Mouse (Mus musculus): ENCODE measurements around the gene Aldh3b1. TPM values are rescaled to one million over a fixed set of nuclear protein-coding genes. Genes with fewer than 3 reads are reported as not detected.

Aldh3b1 gene
- polyA plus RNA-seq, 1 experiment from 2014 or later, result 1.8 TPM

DNA sequence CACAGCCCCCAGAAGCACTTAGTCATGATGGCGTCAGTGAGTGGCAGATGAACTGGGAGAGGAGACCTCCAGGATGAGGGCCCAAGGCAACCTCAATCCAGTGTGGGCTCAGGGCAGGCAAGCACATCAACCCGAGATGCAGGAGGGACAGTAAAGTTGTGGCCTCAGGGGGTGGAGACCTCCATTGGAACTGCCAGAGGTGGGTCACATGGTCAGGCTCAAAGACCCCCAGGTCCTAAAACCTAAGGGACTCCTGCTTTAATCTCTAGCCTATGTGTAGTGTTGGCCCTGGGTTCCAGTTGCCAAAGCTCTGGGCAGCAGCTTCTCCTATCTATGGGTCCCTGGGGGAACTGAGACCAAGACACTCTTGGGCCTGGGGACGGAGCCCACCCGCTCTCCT is 829 bp downstream of the Aldh3b1 start:
- DNase-seq (ENCODE audit: low spot score) (no peak), ATAC-seq (ENCODE audit: low FRiP score, low TSS enrichment) (no peak)
- H3K4me1 ChIP-seq (replicated peaks; ENCODE audit: control insufficient read depth, insufficient read depth), result peaks cover 6% of the 10 kb centered on the region
- no peak overlapping the region for H3K9ac ChIP-seq (ENCODE audit: low read length)
- H3K36me3 ChIP-seq (ENCODE audit: control insufficient read depth, insufficient read depth, low read length), result no peaks in the 10 kb centered on the region
- peak overlapping the region; percentile 78; the same call in 1 of the 2 replicates for H3K27ac ChIP-seq (replicated peaks)
- no peak overlapping the region for H3K4me3 ChIP-seq (ENCODE audit: low read depth, low read length)
- H3K9me3 ChIP-seq (ENCODE audit: control insufficient read depth, low read length), result no peaks in the 10 kb centered on the region
- TF ChIP-seq EP300 (optimal IDR thresholded peaks at IDR 0.05) (no peak), CTCF (IDR thresholded peaks at IDR 0.05; ENCODE audit: low read depth) (no peak)
- H3K4me2 ChIP-seq (replicated peaks; ENCODE audit: low read depth), result no peak overlapping the region
- 74% methylated on average over 4 of the region's 4 CpGs for WGBS
- no peaks in the 10 kb centered on the region for H3K27me3 ChIP-seq (ENCODE audit: control insufficient read depth, insufficient read depth, low read length)

DNA sequence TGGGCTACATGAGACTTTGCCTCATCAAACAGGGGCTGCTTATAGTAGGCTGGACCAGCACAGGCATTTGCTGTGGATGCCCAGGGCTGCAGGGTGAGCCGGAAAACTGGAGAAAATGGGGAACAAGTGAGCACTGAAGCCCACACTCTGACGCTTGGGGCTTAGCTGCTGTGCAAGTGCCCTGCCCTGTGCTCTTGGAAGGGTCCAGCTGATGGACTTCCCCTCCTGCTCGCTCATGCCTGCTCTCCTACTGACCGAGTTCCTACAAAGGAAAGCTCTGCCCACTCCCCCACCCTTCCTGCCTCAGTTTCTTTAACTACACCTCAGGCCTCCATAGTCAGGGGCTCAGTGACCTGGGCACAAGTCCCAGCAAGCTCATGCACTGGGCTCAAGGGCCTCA is 1.6 kb downstream of the Aldh3b1 start:
- DNase-seq (ENCODE audit: low spot score) (no peak), ATAC-seq (ENCODE audit: low FRiP score, low TSS enrichment) (no peak)
- WGBS, result 88% methylated on average over 4 of the region's 4 CpGs
- H3K27me3 ChIP-seq (ENCODE audit: control insufficient read depth, insufficient read depth, low read length), result no peaks in the 10 kb centered on the region
- no peak overlapping the region for H3K4me2 ChIP-seq (replicated peaks; ENCODE audit: low read depth)
- no peak overlapping the region for H3K9ac ChIP-seq (ENCODE audit: low read length)
- H3K27ac ChIP-seq (replicated peaks), result no peak overlapping the region
- no peaks in the 10 kb centered on the region for H3K9me3 ChIP-seq (ENCODE audit: control insufficient read depth, low read length)
- no peak overlapping the region for H3K4me3 ChIP-seq (ENCODE audit: low read depth, low read length)
- H3K36me3 ChIP-seq (ENCODE audit: control insufficient read depth, insufficient read depth, low read length), result no peaks in the 10 kb centered on the region
- no peak for TF ChIP-seq CTCF (IDR thresholded peaks at IDR 0.05; ENCODE audit: low read depth)
- TF ChIP-seq EP300 (optimal IDR thresholded peaks at IDR 0.05), result no peak
- H3K4me1 ChIP-seq (replicated peaks; ENCODE audit: control insufficient read depth, insufficient read depth), result peaks cover 6% of the 10 kb centered on the region

- no peak overlapping the region for H3K9ac ChIP-seq (ENCODE audit: low read length)
- H3K9me3 ChIP-seq (ENCODE audit: control insufficient read depth, low read length), result no peaks in the 10 kb centered on the region
- no peaks in the 10 kb centered on the region for H3K27me3 ChIP-seq (ENCODE audit: control insufficient read depth, insufficient read depth, low read length)
- H3K36me3 ChIP-seq (ENCODE audit: control insufficient read depth, insufficient read depth, low read length), result no peaks in the 10 kb centered on the region
- no peak overlapping the region for H3K27ac ChIP-seq (replicated peaks)
- 61% methylated on average over 6 of the region's 6 CpGs for WGBS
- ATAC-seq (ENCODE audit: low FRiP score, low TSS enrichment) (no peak), DNase-seq (ENCODE audit: low spot score) (no peak)
- H3K4me2 ChIP-seq (replicated peaks; ENCODE audit: low read depth), result no peak overlapping the region
- TF ChIP-seq EP300 (optimal IDR thresholded peaks at IDR 0.05), result no peak
- TF ChIP-seq CTCF (IDR thresholded peaks at IDR 0.05; ENCODE audit: low read depth), result no peak
- no peak overlapping the region for H3K4me3 ChIP-seq (ENCODE audit: low read depth, low read length)
- H3K4me1 ChIP-seq (replicated peaks; ENCODE audit: control insufficient read depth, insufficient read depth), result peaks cover 6% of the 10 kb centered on the region
These were observed 2.9 kb downstream of the Aldh3b1 start for GRCm38 (mm10) chr19:3926685-3927084.

GRCm38 (mm10) chr19:3926279-3926678 is 3.3 kb downstream of the Aldh3b1 start:
- no peak for ATAC-seq (ENCODE audit: low FRiP score, low TSS enrichment)
- Histone ChIP-seq H3K36me3 (ENCODE audit: control insufficient read depth, insufficient read depth, low read length) (no peaks in the 10 kb centered on the region), H3K4me3 (ENCODE audit: low read depth, low read length) (no peak overlapping the region), H3K27ac (replicated peaks) (no peak overlapping the region), H3K4me1 (replicated peaks; ENCODE audit: control insufficient read depth, insufficient read depth) (peaks cover 6% of the 10 kb centered on the region), H3K4me2 (replicated peaks; ENCODE audit: low read depth) (no peak overlapping the region), H3K9ac (ENCODE audit: low read length) (no peak overlapping the region), H3K27me3 (ENCODE audit: control insufficient read depth, insufficient read depth, low read length) (no peaks in the 10 kb centered on the region), H3K9me3 (ENCODE audit: control insufficient read depth, low read length) (no peaks in the 10 kb centered on the region)
- DNase-seq (ENCODE audit: low spot score), result peak; percentile 36
- peak; percentile 42; the same call in 1 of the 2 replicates for TF ChIP-seq CTCF (IDR thresholded peaks at IDR 0.05; ENCODE audit: low read depth)
- TF ChIP-seq EP300 (optimal IDR thresholded peaks at IDR 0.05), result no peak
- 57% methylated on average over 3 of the region's 3 CpGs for WGBS

DNA sequence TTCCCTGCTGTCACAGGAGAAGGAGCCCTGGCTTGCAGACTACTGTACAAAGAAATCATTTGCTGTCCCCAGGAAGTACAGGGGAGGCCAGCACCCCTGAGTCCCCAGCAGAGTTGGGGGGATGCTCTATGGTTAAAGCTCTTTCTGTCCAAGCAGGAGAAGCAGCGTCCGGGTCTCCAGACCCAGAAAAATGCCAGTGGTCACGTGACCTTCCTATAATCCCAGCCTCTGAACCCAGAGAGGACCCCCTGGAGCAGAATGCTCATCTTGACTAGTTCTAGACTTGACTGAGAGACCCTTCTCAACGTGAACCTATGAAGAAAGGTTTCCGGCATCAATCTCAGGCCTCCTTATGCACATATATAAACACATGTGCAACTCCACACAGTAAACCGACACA is 3.7 kb downstream of the Aldh3b1 start:
- TF ChIP-seq CTCF (IDR thresholded peaks at IDR 0.05; ENCODE audit: low read depth) (no peak), EP300 (optimal IDR thresholded peaks at IDR 0.05) (no peak)
- DNase-seq (ENCODE audit: low spot score) (no peak), ATAC-seq (ENCODE audit: low FRiP score, low TSS enrichment) (no peak)
- peaks cover 6% of the 10 kb centered on the region for H3K4me1 ChIP-seq (replicated peaks; ENCODE audit: control insufficient read depth, insufficient read depth)
- H3K27ac ChIP-seq (replicated peaks), result no peak overlapping the region
- no peaks in the 10 kb centered on the region for H3K36me3 ChIP-seq (ENCODE audit: control insufficient read depth, insufficient read depth, low read length)
- no peak overlapping the region for H3K4me2 ChIP-seq (replicated peaks; ENCODE audit: low read depth)
- H3K9me3 ChIP-seq (ENCODE audit: control insufficient read depth, low read length), result no peaks in the 10 kb centered on the region
- H3K9ac ChIP-seq (ENCODE audit: low read length), result no peak overlapping the region
- H3K27me3 ChIP-seq (ENCODE audit: control insufficient read depth, insufficient read depth, low read length), result no peaks in the 10 kb centered on the region
- WGBS, result 87% methylated on average over 6 of the region's 6 CpGs
- no peak overlapping the region for H3K4me3 ChIP-seq (ENCODE audit: low read depth, low read length)

GRCm38 (mm10) chr19:3924868-3925267 is 4.7 kb downstream of the Aldh3b1 start:
- Histone ChIP-seq H3K9ac (ENCODE audit: low read length) (no peak overlapping the region), H3K36me3 (ENCODE audit: control insufficient read depth, insufficient read depth, low read length) (no peaks in the 10 kb centered on the region), H3K9me3 (ENCODE audit: control insufficient read depth, low read length) (no peaks in the 10 kb centered on the region), H3K27me3 (ENCODE audit: control insufficient read depth, insufficient read depth, low read length) (no peaks in the 10 kb centered on the region), H3K4me3 (ENCODE audit: low read depth, low read length) (no peak overlapping the region), H3K27ac (replicated peaks) (no peak overlapping the region), H3K4me1 (replicated peaks; ENCODE audit: control insufficient read depth, insufficient read depth) (peaks cover 4% of the 10 kb centered on the region), H3K4me2 (replicated peaks; ENCODE audit: low read depth) (no peak overlapping the region)
- WGBS, result 88% methylated on average over 7 of the region's 7 CpGs
- DNase-seq (ENCODE audit: low spot score) (no peak), ATAC-seq (ENCODE audit: low FRiP score, low TSS enrichment) (no peak)
- no peak for TF ChIP-seq CTCF (IDR thresholded peaks at IDR 0.05; ENCODE audit: low read depth)
- no peak for TF ChIP-seq EP300 (optimal IDR thresholded peaks at IDR 0.05)
